Mouse (Mus musculus): ENCODE measurements around the gene Camk2g. TPM values are rescaled to one million over a fixed set of nuclear protein-coding genes. Genes with fewer than 3 reads are reported as not detected.

Camk2g gene
- polyA plus RNA-seq, 1 experiment from 2014 or later = 60.7 TPM

DNA sequence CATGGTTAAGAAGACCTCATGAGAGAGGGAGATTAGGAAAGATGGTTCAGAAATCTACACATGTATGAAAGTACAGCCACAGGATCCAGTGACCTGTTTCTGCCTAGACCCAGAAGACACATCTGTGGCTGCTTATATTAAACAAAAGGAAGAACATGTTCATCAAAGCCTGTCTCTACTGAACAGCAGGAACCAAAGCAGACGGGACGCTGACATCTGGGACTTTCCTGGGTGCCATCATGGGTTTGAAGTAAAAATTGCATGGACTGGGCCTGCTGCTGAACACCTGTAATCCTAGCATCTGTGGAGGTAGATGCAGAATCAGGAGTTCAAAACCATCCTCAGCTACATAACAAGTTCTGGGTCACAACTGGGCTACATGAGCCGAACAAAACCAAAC is 34.6 kb upstream of the Camk2g start:
- no peaks in the 10 kb centered on the region for H3K4me1 ChIP-seq
- no peaks in the 10 kb centered on the region for H3K27me3 ChIP-seq
- WGBS = 88% methylated on average over 3 of the region's 3 CpGs
- H3K9me3 ChIP-seq (replicated peaks) = no peaks in the 10 kb centered on the region
- H3K4me2 ChIP-seq = no peak overlapping the region
- H3K9ac ChIP-seq = no peak overlapping the region
- H3K27ac ChIP-seq = no peak overlapping the region
- H3K4me3 ChIP-seq = no peak overlapping the region
- no peaks in the 10 kb centered on the region for H3K36me3 ChIP-seq (ENCODE audit: poor library complexity, severe bottlenecking)
- no peak for ATAC-seq

DNA sequence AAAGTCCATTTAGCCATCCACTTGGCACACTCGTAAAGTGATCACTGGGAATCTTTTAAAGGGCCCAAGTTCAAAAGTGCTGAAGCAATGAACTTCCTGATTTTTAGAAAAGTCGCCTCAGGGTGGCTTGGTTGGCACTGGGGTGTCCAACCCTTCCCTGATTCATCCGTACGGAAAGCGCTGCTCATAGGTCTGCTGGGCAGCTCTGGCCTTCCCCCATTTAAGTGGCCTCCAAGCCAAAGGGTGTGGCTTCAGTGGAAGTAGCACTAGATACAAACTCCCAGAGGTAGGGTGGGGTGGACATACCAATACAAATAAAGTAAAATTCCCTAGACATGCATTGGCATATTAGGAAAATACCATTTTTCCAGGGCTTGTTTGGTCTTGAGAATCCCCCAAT is 33.6 kb upstream of the Camk2g start:
- no peak overlapping the region for H3K27ac ChIP-seq
- H3K9me3 ChIP-seq (replicated peaks) = no peaks in the 10 kb centered on the region
- no peak overlapping the region for H3K4me3 ChIP-seq
- no peak overlapping the region for H3K4me2 ChIP-seq
- no peaks in the 10 kb centered on the region for H3K36me3 ChIP-seq (ENCODE audit: poor library complexity, severe bottlenecking)
- H3K27me3 ChIP-seq = no peaks in the 10 kb centered on the region
- H3K9ac ChIP-seq = no peak overlapping the region
- WGBS = 91% methylated on average over 5 of the region's 5 CpGs
- ATAC-seq = no peak
- H3K4me1 ChIP-seq = no peaks in the 10 kb centered on the region

DNA sequence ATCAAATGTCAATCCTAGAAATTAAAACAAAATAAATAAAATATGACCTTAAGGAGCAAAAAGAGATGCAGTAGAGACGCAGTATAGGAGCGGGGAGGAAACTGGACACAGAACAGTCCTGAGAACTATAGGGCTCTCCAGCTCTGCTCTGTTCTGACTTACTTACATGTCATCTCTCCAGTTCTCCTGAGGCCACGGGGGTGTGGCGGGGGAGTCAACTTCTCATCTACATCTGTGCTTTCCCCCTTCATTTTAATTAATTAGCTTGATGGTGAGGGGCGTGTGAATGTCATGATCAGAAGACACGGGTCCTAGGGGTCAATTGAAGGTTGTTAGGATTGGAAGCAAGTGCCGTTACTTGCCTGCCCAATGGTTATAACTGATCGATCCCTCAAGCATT is 33.2 kb upstream of the Camk2g start:
- Histone ChIP-seq H3K9me3 (replicated peaks) (no peaks in the 10 kb centered on the region), H3K4me1 (no peaks in the 10 kb centered on the region), H3K4me2 (no peak overlapping the region), H3K9ac (no peak overlapping the region), H3K27me3 (no peaks in the 10 kb centered on the region), H3K27ac (no peak overlapping the region), H3K36me3 (ENCODE audit: poor library complexity, severe bottlenecking) (no peaks in the 10 kb centered on the region), H3K4me3 (no peak overlapping the region)
- ATAC-seq = no peak
- 80% methylated on average over 8 of the region's 8 CpGs for WGBS

GRCm38 (mm10) chr14:20825516-20825915 is 31.6 kb upstream of the Camk2g start:
- H3K9ac ChIP-seq = no peak overlapping the region
- no peak overlapping the region for H3K4me2 ChIP-seq
- H3K4me1 ChIP-seq = no peaks in the 10 kb centered on the region
- H3K36me3 ChIP-seq (ENCODE audit: poor library complexity, severe bottlenecking) = no peaks in the 10 kb centered on the region
- 93% methylated on average over 2 of the region's 2 CpGs for WGBS
- H3K4me3 ChIP-seq = no peak overlapping the region
- no peaks in the 10 kb centered on the region for H3K9me3 ChIP-seq (replicated peaks)
- H3K27me3 ChIP-seq = no peaks in the 10 kb centered on the region
- H3K27ac ChIP-seq = no peak overlapping the region
- ATAC-seq = no peak

GRCm38 (mm10) chr14:20824517-20824916 is 30.6 kb upstream of the Camk2g start:
- Histone ChIP-seq H3K9me3 (replicated peaks) (no peaks in the 10 kb centered on the region), H3K4me3 (no peak overlapping the region), H3K27me3 (no peaks in the 10 kb centered on the region), H3K4me2 (no peak overlapping the region), H3K27ac (no peak overlapping the region), H3K9ac (no peak overlapping the region), H3K4me1 (no peaks in the 10 kb centered on the region), H3K36me3 (ENCODE audit: poor library complexity, severe bottlenecking) (no peaks in the 10 kb centered on the region)
- WGBS = 89% methylated on average over 1 of the region's 1 CpGs
- ATAC-seq = no peak

GRCm38 (mm10) chr14:20815448-20815847 is 21.6 kb upstream of the Camk2g start:
- no peak for ATAC-seq
- Histone ChIP-seq H3K4me1 (no peaks in the 10 kb centered on the region), H3K36me3 (ENCODE audit: poor library complexity, severe bottlenecking) (no peaks in the 10 kb centered on the region), H3K9me3 (replicated peaks) (0 out of 2 replicates have a peak, but pooled peaks cover 3% of the 10 kb centered on the region), H3K27me3 (no peaks in the 10 kb centered on the region), H3K4me2 (no peak overlapping the region), H3K9ac (no peak overlapping the region), H3K27ac (no peak overlapping the region), H3K4me3 (no peak overlapping the region)
- WGBS = 89% methylated on average over 3 of the region's 3 CpGs

DNA sequence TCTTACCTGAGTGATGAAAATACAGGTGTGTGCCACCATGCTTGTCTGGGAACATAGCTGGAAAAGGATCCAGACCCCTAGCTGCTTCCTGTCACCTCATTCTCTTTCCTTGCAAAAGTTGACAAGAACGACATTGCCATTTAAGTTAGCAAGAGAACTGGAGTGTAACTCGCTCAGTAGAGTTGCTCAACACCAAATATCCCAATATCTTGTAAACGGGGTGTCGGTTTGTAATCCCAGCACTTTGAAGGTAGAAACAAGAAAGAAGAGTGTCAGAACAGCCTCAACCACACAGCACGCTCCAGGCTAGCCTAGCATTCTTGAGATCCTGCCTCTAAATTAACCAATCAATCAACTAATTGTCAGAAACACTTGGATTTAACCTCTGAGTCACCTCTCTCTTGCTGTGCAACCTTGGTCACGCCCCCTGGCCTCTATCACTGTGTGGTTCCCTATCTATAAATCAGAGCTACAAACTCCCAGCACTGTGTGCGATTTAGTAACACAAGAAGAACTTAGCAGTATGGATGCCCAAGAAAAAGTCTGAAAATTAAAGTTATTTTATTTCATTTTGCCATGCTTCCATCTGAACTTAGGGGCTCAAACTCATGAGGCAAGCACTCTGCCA is 18.0 kb upstream of the Camk2g start:
- H3K9me3 ChIP-seq (replicated peaks) = 0 out of 2 replicates have a peak, but pooled peaks cover 3% of the 10 kb centered on the region

DNA sequence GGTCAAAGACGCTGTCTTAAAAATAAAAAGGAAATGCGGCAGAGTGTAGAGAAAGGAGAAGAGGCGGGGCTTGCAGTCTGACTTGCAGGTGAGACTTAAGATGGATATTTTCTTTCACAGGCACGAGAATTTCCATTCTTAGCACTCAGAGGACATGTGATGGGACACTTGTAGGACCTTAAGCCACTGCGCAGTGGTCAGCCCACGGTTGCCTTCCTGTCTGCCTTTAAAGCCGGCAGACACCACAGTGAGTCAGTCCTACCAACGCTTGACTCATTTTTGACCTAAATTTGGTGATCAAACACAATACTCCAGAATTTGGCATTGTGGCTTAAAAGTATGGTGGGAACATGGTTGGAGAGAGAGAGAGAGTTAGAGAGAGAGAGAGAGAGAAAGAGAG is 17.3 kb upstream of the Camk2g start:
- Histone ChIP-seq H3K4me1 (peaks cover 4% of the 10 kb centered on the region; the same call in 1 of the 2 replicates), H3K4me2 (no peak overlapping the region), H3K36me3 (ENCODE audit: poor library complexity, severe bottlenecking) (no peaks in the 10 kb centered on the region), H3K27ac (no peak overlapping the region), H3K4me3 (no peak overlapping the region), H3K9me3 (replicated peaks) (no peaks in the 10 kb centered on the region), H3K27me3 (no peaks in the 10 kb centered on the region), H3K9ac (no peak overlapping the region)
- no peak for ATAC-seq
- WGBS = 91% methylated on average over 8 of the region's 8 CpGs

More for the DNA sequence above, 18.0 kb upstream of the Camk2g start:
- H3K4me2 ChIP-seq = no peak overlapping the region
- H3K27ac ChIP-seq = no peak overlapping the region
- no peaks in the 10 kb centered on the region for H3K27me3 ChIP-seq
- ATAC-seq = no peak
- no peak overlapping the region for H3K4me3 ChIP-seq
- H3K36me3 ChIP-seq (ENCODE audit: poor library complexity, severe bottlenecking) = no peaks in the 10 kb centered on the region
- 75% methylated on average over 7 of the region's 7 CpGs for WGBS
- no peaks in the 10 kb centered on the region for H3K4me1 ChIP-seq
- no peak overlapping the region for H3K9ac ChIP-seq

DNA sequence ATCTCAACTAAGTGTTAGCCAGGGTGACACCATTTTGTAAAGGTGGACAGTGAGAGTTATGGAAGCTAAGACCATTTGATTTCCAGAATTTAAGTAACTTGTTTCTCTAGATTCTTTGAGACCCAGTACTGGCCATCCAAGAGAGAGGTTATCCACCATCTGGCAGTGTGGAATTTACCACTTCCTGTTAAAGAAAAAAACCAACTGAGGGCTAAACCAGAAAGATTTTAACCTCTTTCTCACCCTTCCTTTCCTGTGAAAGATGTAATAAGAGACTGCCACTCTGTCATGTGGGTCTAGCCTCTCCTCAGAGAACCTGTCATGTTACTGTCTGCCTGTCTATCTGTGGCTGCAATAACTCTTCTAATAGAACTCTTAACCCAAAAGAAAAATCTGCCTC is 15.9 kb upstream of the Camk2g start:
- Histone ChIP-seq H3K9ac (no peak overlapping the region), H3K27me3 (no peaks in the 10 kb centered on the region), H3K9me3 (replicated peaks) (no peaks in the 10 kb centered on the region), H3K4me3 (no peak overlapping the region), H3K4me2 (no peak overlapping the region), H3K36me3 (ENCODE audit: poor library complexity, severe bottlenecking) (no peaks in the 10 kb centered on the region), H3K4me1 (peaks cover 17% of the 10 kb centered on the region), H3K27ac (no peak overlapping the region)
- no peak for ATAC-seq

GRCm38 (mm10) chr14:20809349-20809748 is 15.5 kb upstream of the Camk2g start:
- ATAC-seq = no peak
- no peaks in the 10 kb centered on the region for H3K27me3 ChIP-seq
- no peaks in the 10 kb centered on the region for H3K9me3 ChIP-seq (replicated peaks)
- H3K4me2 ChIP-seq = no peak overlapping the region
- H3K9ac ChIP-seq = no peak overlapping the region
- no peak overlapping the region for H3K27ac ChIP-seq
- no peak overlapping the region for H3K4me3 ChIP-seq
- peaks cover 17% of the 10 kb centered on the region for H3K4me1 ChIP-seq
- no peaks in the 10 kb centered on the region for H3K36me3 ChIP-seq (ENCODE audit: poor library complexity, severe bottlenecking)
- WGBS = 89% methylated on average over 4 of the region's 4 CpGs

DNA sequence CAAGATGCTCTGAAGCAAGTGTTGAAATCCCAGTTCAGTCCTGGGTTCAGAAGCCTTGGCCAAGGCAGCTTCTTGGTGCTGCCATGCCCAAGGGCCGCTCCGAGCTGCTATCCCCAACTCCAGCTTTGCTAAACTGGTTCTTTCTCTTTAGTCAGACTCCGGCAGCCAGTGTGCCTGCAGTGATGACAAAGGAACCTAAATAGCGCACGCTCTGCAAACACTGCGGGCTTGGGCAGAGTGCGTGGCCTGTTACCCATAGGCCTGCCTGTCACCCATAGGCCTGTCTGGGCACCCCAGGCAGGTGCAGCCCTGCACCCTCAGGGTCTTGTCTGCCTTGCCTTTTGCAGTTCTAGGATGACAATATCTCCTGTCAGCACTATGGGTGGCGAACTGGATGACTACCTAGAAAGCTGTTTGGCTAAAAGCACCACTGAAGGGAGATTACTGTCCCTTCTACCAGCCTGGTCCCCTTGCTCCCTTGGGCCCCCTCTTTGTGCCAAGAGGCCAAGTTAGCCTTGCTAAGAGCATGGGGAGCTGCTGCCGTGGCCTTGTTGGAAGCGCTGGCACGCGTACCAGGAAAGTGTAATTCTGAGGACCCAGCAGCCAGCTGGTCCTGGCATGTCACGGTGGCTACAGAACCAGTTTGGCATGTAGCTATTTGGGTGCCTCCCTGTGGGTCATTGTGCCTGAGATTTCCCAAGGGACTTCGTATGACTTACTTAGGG is 12.4 kb upstream of the Camk2g start:
- H3K9ac ChIP-seq = no peak overlapping the region
- H3K4me3 ChIP-seq = no peak overlapping the region
- H3K27ac ChIP-seq = peak overlapping the region; percentile 14; the same call in 1 of the 2 replicates
- H3K4me1 ChIP-seq = peaks cover 17% of the 10 kb centered on the region
- no peak for ATAC-seq
- no peaks in the 10 kb centered on the region for H3K36me3 ChIP-seq (ENCODE audit: poor library complexity, severe bottlenecking)
- H3K9me3 ChIP-seq (replicated peaks) = no peaks in the 10 kb centered on the region
- no peak overlapping the region for H3K4me2 ChIP-seq
- 82% methylated on average over 14 of the region's 14 CpGs for WGBS
- H3K27me3 ChIP-seq = no peaks in the 10 kb centered on the region

- H3K4me3 ChIP-seq = no peak overlapping the region
- H3K27me3 ChIP-seq = no peaks in the 10 kb centered on the region
- H3K9me3 ChIP-seq (replicated peaks) = no peaks in the 10 kb centered on the region
- H3K27ac ChIP-seq = peak overlapping the region; percentile 7
- H3K4me2 ChIP-seq = no peak overlapping the region
- H3K9ac ChIP-seq = no peak overlapping the region
- 63% methylated on average over 9 of the region's 9 CpGs for WGBS
- H3K4me1 ChIP-seq = peaks cover 17% of the 10 kb centered on the region
- peak; percentile 83 for ATAC-seq
- no peaks in the 10 kb centered on the region for H3K36me3 ChIP-seq (ENCODE audit: poor library complexity, severe bottlenecking)
These were observed 11.2 kb upstream of the Camk2g start for GRCm38 (mm10) chr14:20804964-20805672.

Measured in forebrain, embryonic 13.5 days (tissue).